Mouse (Mus musculus) megakaryocyte-erythroid progenitor cell, adult 5-6 weeks (primary cell): Measurements from ENCODE around the gene 1700003E16Rik. TPM values are rescaled to one million over a fixed set of nuclear protein-coding genes. Genes with fewer than 3 reads are reported as not detected.
"Not testable (repeated sequence)": the region's sequence is repeated elsewhere in the genome, so short reads cannot be mapped to it uniquely, and the experiment has no call there.

Experiments
- ATAC-seq: replicated peaks from 2 replicates; pipeline ENCODE4 v1.8.0; 2016; ENCODE audit warnings: mild to moderate bottlenecking, inconsistent platforms; ENCODE audit not compliant: severe bottlenecking, poor library complexity, low FRiP score, low TSS enrichment
- total RNA-seq, 2 experiments: library from RNA; stranded (forward) in 1 of 2; stranded (reverse) in 1 of 2; fragments of 200-1000, 215-1000 nt in 1 of 2; fragments of >200 nt in 1 of 2; fragmentation: Nextera tagmentation in 1 of 2; gene quantifications; 2 replicates each; pipeline ENCODE4 v1.2.3; 2014 to 2017

1700003E16Rik gene
- total RNA-seq, 2 experiments from 2014 or later: 0.52 TPM; not detected in 1

GRCm38 (mm10) chr6:83151721-83152120 lies 4.5 kb upstream of the 1700003E16Rik start:
- no peak for ATAC-seq

GRCm38 (mm10) chr6:83153038-83153437 lies 3.2 kb upstream of the 1700003E16Rik start:
- ATAC-seq: no peak

GRCm38 (mm10) chr6:83153485-83153884 lies 2.7 kb upstream of the 1700003E16Rik start:
- ATAC-seq: no peak

- ATAC-seq: peak; percentile 19; the same call in 1 of the 2 replicates
Measured at GRCm38 (mm10) chr6:83155552-83156238, 509 bp upstream of the 1700003E16Rik start.

- ATAC-seq: not testable (repeated sequence)
Measured at GRCm38 (mm10) chr6:83159456-83159855, 3.3 kb downstream of the 1700003E16Rik start.

- ATAC-seq: no peak
Measured at GRCm38 (mm10) chr6:83161442-83161841, 5.2 kb downstream of the 1700003E16Rik start.

- 0 out of 2 replicates have a peak, but pooled peaks have one; percentile 34 for ATAC-seq
Measured at GRCm38 (mm10) chr6:83161921-83162641, 5.9 kb downstream of the 1700003E16Rik start.

GRCm38 (mm10) chr6:83162701-83163100 lies 6.5 kb downstream of the 1700003E16Rik start:
- no peak for ATAC-seq

GRCm38 (mm10) chr6:83165026-83165606 lies 8.9 kb downstream of the 1700003E16Rik start:
- ATAC-seq: no peak

- ATAC-seq: peak; percentile 72
Measured at GRCm38 (mm10) chr6:83165607-83166242, 9.5 kb downstream of the 1700003E16Rik start, which contains the start of gene Dctn1. Gene Dctn1 (plus strand): TSS chr6:83165920.

GRCm38 (mm10) chr6:83166243-83166630 lies 10.0 kb downstream of the 1700003E16Rik start:
- peak; percentile 59 for ATAC-seq

GRCm38 (mm10) chr6:83169872-83170271 lies 13.7 kb downstream of the 1700003E16Rik start:
- no peak for ATAC-seq

GRCm38 (mm10) chr6:83171063-83171462 lies 14.9 kb downstream of the 1700003E16Rik start:
- no peak for ATAC-seq

GRCm38 (mm10) chr6:83172240-83172920 lies 16.2 kb downstream of the 1700003E16Rik start:
- ATAC-seq: no peak

GRCm38 (mm10) chr6:83175996-83176395 lies 19.8 kb downstream of the 1700003E16Rik start:
- no peak for ATAC-seq

GRCm38 (mm10) chr6:83179390-83180117 lies 23.4 kb downstream of the 1700003E16Rik start:
- no peak for ATAC-seq

- no peak for ATAC-seq
Measured at GRCm38 (mm10) chr6:83180605-83181004, 24.4 kb downstream of the 1700003E16Rik start.

- ATAC-seq: 0 out of 2 replicates have a peak, but pooled peaks have one; percentile 62
Measured at GRCm38 (mm10) chr6:83184858-83185435, 28.7 kb downstream of the 1700003E16Rik start.
